Mouse (Mus musculus): ENCODE results near the gene Kctd10. TPM values are rescaled to one million over a fixed set of nuclear protein-coding genes. Genes with fewer than 3 reads are reported as not detected.

Kctd10 gene
- total and polyA plus RNA-seq, 3 experiments: 29.8 to 60.6 (median 40.8) TPM

GRCm38 (mm10) chr5:114410429-114410828, 30.1 kb upstream of the Kctd10 start:
- Histone ChIP-seq H3K27me3 (ENCODE audit: insufficient read depth, low read length) (no peaks in the 10 kb centered on the region), H3K4me3 (ENCODE audit: low read depth, low read length) (no peak overlapping the region), H3K9me3 (replicated peaks) (no peaks in the 10 kb centered on the region), H3K36me3 (replicated peaks) (peaks cover 99% of the 10 kb centered on the region), H3K4me1 (ENCODE audit: insufficient read depth, low read depth, low read length) (no peaks in the 10 kb centered on the region)
- TF ChIP-seq GATA1 (IDR thresholded peaks at IDR 0.05; ENCODE audit: borderline replicate concordance, low read length) (no peak), TAL1 (conservative IDR thresholded peaks at IDR 0.05; ENCODE audit: low read depth, low read length) (no peak), GATA2 (IDR thresholded peaks at IDR 0.05; ENCODE audit: borderline replicate concordance, low read depth, low read length) (no peak), POLR2AphosphoS5 (IDR thresholded peaks at IDR 0.05; ENCODE audit: insufficient replicate concordance, low read depth, low read length) (no peak), CTCF (IDR thresholded peaks at IDR 0.05; ENCODE audit: low read depth, low read length) (no peak)
- no peak for ATAC-seq (ENCODE audit: extremely low read depth, insufficient number of reproducible peaks, low FRiP score, poor library complexity, severe bottlenecking)
- DNase-seq (ENCODE audit: low spot score): no peak

GRCm38 (mm10) chr5:114408846-114409245, 28.5 kb upstream of the Kctd10 start:
- no peak for TF ChIP-seq GATA2 (IDR thresholded peaks at IDR 0.05; ENCODE audit: borderline replicate concordance, low read depth, low read length)
- no peak for TF ChIP-seq GATA1 (IDR thresholded peaks at IDR 0.05; ENCODE audit: borderline replicate concordance, low read length)
- no peak for TF ChIP-seq POLR2AphosphoS5 (IDR thresholded peaks at IDR 0.05; ENCODE audit: insufficient replicate concordance, low read depth, low read length)
- no peak for TF ChIP-seq TAL1 (conservative IDR thresholded peaks at IDR 0.05; ENCODE audit: low read depth, low read length)
- TF ChIP-seq CTCF (IDR thresholded peaks at IDR 0.05; ENCODE audit: low read depth, low read length): no peak
- ATAC-seq (ENCODE audit: extremely low read depth, insufficient number of reproducible peaks, low FRiP score, poor library complexity, severe bottlenecking): no peak

GRCm38 (mm10) chr5:114407810-114408209, 27.5 kb upstream of the Kctd10 start:
- no peak for DNase-seq (ENCODE audit: low spot score)
- H3K9me3 ChIP-seq (replicated peaks): no peaks in the 10 kb centered on the region
- H3K27me3 ChIP-seq (ENCODE audit: insufficient read depth, low read length): no peaks in the 10 kb centered on the region
- no peak for ATAC-seq (ENCODE audit: extremely low read depth, insufficient number of reproducible peaks, low FRiP score, poor library complexity, severe bottlenecking)
- peaks cover 100% of the 10 kb centered on the region for H3K36me3 ChIP-seq (replicated peaks)
- H3K4me3 ChIP-seq (ENCODE audit: low read depth, low read length): no peak overlapping the region
- no peak for TF ChIP-seq CTCF (IDR thresholded peaks at IDR 0.05; ENCODE audit: low read depth, low read length)
- TF ChIP-seq GATA2 (IDR thresholded peaks at IDR 0.05; ENCODE audit: borderline replicate concordance, low read depth, low read length): no peak
- no peak for TF ChIP-seq POLR2AphosphoS5 (IDR thresholded peaks at IDR 0.05; ENCODE audit: insufficient replicate concordance, low read depth, low read length)
- TF ChIP-seq TAL1 (conservative IDR thresholded peaks at IDR 0.05; ENCODE audit: low read depth, low read length): no peak
- TF ChIP-seq GATA1 (IDR thresholded peaks at IDR 0.05; ENCODE audit: borderline replicate concordance, low read length): no peak
- H3K4me1 ChIP-seq (ENCODE audit: insufficient read depth, low read depth, low read length): no peaks in the 10 kb centered on the region

More at GRCm38 (mm10) chr5:114408846-114409245, 28.5 kb upstream of the Kctd10 start:
- no peak for DNase-seq (ENCODE audit: low spot score)
- Histone ChIP-seq H3K36me3 (replicated peaks) (peaks cover 100% of the 10 kb centered on the region), H3K4me3 (ENCODE audit: low read depth, low read length) (no peak overlapping the region), H3K9me3 (replicated peaks) (no peaks in the 10 kb centered on the region), H3K4me1 (ENCODE audit: insufficient read depth, low read depth, low read length) (no peaks in the 10 kb centered on the region), H3K27me3 (ENCODE audit: insufficient read depth, low read length) (no peaks in the 10 kb centered on the region)

- Histone ChIP-seq H3K4me1 (ENCODE audit: insufficient read depth, low read depth, low read length) (no peaks in the 10 kb centered on the region), H3K36me3 (replicated peaks) (peaks cover 100% of the 10 kb centered on the region), H3K9me3 (replicated peaks) (no peaks in the 10 kb centered on the region), H3K4me3 (ENCODE audit: low read depth, low read length) (no peak overlapping the region), H3K27me3 (ENCODE audit: insufficient read depth, low read length) (no peaks in the 10 kb centered on the region)
- no peak for ATAC-seq (ENCODE audit: extremely low read depth, insufficient number of reproducible peaks, low FRiP score, poor library complexity, severe bottlenecking)
- TF ChIP-seq TAL1 (conservative IDR thresholded peaks at IDR 0.05; ENCODE audit: low read depth, low read length) (no peak), GATA2 (IDR thresholded peaks at IDR 0.05; ENCODE audit: borderline replicate concordance, low read depth, low read length) (no peak), POLR2AphosphoS5 (IDR thresholded peaks at IDR 0.05; ENCODE audit: insufficient replicate concordance, low read depth, low read length) (no peak), CTCF (IDR thresholded peaks at IDR 0.05; ENCODE audit: low read depth, low read length) (no peak), GATA1 (IDR thresholded peaks at IDR 0.05; ENCODE audit: borderline replicate concordance, low read length) (no peak)
- no peak for DNase-seq (ENCODE audit: low spot score)
These were observed 27.0 kb upstream of the Kctd10 start for GRCm38 (mm10) chr5:114407269-114407668.

- Histone ChIP-seq H3K4me1 (ENCODE audit: insufficient read depth, low read depth, low read length) (no peaks in the 10 kb centered on the region), H3K9me3 (replicated peaks) (no peaks in the 10 kb centered on the region), H3K4me3 (ENCODE audit: low read depth, low read length) (no peak overlapping the region), H3K27me3 (ENCODE audit: insufficient read depth, low read length) (no peaks in the 10 kb centered on the region), H3K36me3 (replicated peaks) (peaks cover 100% of the 10 kb centered on the region)
- DNase-seq (ENCODE audit: low spot score) (no peak), ATAC-seq (ENCODE audit: extremely low read depth, insufficient number of reproducible peaks, low FRiP score, poor library complexity, severe bottlenecking) (no peak)
- TF ChIP-seq GATA2 (IDR thresholded peaks at IDR 0.05; ENCODE audit: borderline replicate concordance, low read depth, low read length) (no peak), POLR2AphosphoS5 (IDR thresholded peaks at IDR 0.05; ENCODE audit: insufficient replicate concordance, low read depth, low read length) (no peak), TAL1 (conservative IDR thresholded peaks at IDR 0.05; ENCODE audit: low read depth, low read length) (no peak), GATA1 (IDR thresholded peaks at IDR 0.05; ENCODE audit: borderline replicate concordance, low read length) (no peak), CTCF (IDR thresholded peaks at IDR 0.05; ENCODE audit: low read depth, low read length) (no peak)
These were observed 26.3 kb upstream of the Kctd10 start for GRCm38 (mm10) chr5:114406592-114406991.

GRCm38 (mm10) chr5:114393169-114393568, 12.9 kb upstream of the Kctd10 start:
- TF ChIP-seq POLR2AphosphoS5 (IDR thresholded peaks at IDR 0.05; ENCODE audit: insufficient replicate concordance, low read depth, low read length): no peak
- TF ChIP-seq GATA1 (IDR thresholded peaks at IDR 0.05; ENCODE audit: borderline replicate concordance, low read length): no peak
- TF ChIP-seq GATA2 (IDR thresholded peaks at IDR 0.05; ENCODE audit: borderline replicate concordance, low read depth, low read length): no peak
- TF ChIP-seq TAL1 (conservative IDR thresholded peaks at IDR 0.05; ENCODE audit: low read depth, low read length): no peak
- no peak for TF ChIP-seq CTCF (IDR thresholded peaks at IDR 0.05; ENCODE audit: low read depth, low read length)
- H3K9me3 ChIP-seq (replicated peaks): no peaks in the 10 kb centered on the region
- no peak for DNase-seq (ENCODE audit: low spot score)
- H3K36me3 ChIP-seq (replicated peaks): peaks cover 100% of the 10 kb centered on the region
- no peaks in the 10 kb centered on the region for H3K4me1 ChIP-seq (ENCODE audit: insufficient read depth, low read depth, low read length)
- H3K4me3 ChIP-seq (ENCODE audit: low read depth, low read length): no peak overlapping the region
- ATAC-seq (ENCODE audit: extremely low read depth, insufficient number of reproducible peaks, low FRiP score, poor library complexity, severe bottlenecking): no peak
- H3K27me3 ChIP-seq (ENCODE audit: insufficient read depth, low read length): no peaks in the 10 kb centered on the region

Data from G1E (cell line).